Mouse (Mus musculus) adrenal gland, postnatal 4 days (tissue): Measurements from ENCODE around the gene Gm5475. TPM values are rescaled to one million over a fixed set of nuclear protein-coding genes. Genes with fewer than 3 reads are reported as not detected.

Experiments
- DNase-seq, 2 experiments: peaks; one replicate each; pipeline ENCODE4 v3.0.0; 2021 to 2022; ENCODE audit warnings: low spot score in 2 of 2, mixed read lengths in 2 of 2
- total RNA-seq, 2 experiments: library from RNA; stranded (reverse); gene quantifications; 2 replicates each; pipeline ENCODE4 v1.2.3; 2021

The Gm5475 gene
- total RNA-seq, 2 experiments from 2014 or later: 0.23 to 0.59 TPM

- no peak for DNase-seq
Observed at GRCm38 (mm10) chr15:100411731-100412130, 10.2 kb upstream of the Gm5475 start.

GRCm38 (mm10) chr15:100413306-100413705 is 8.6 kb upstream of the Gm5475 start:
- DNase-seq: no peak

- DNase-seq: no peak
Observed at GRCm38 (mm10) chr15:100414011-100414410, 7.9 kb upstream of the Gm5475 start.

- DNase-seq: no peak
Observed at GRCm38 (mm10) chr15:100414942-100415341, 7.0 kb upstream of the Gm5475 start.

GRCm38 (mm10) chr15:100415684-100416083 is 6.3 kb upstream of the Gm5475 start:
- no peak for DNase-seq

GRCm38 (mm10) chr15:100417854-100418450 is 4.0 kb upstream of the Gm5475 start:
- no peak for DNase-seq

GRCm38 (mm10) chr15:100419311-100419710 is 2.6 kb upstream of the Gm5475 start:
- DNase-seq: no peak

- DNase-seq: no peak
Observed at GRCm38 (mm10) chr15:100419901-100420745, 1.8 kb upstream of the Gm5475 start.

GRCm38 (mm10) chr15:100421059-100421757 is 739 bp upstream of the Gm5475 start:
- no peak for DNase-seq

GRCm38 (mm10) chr15:100422476-100422875 is 529 bp downstream of the Gm5475 start:
- no peak for DNase-seq

GRCm38 (mm10) chr15:100422899-100423860 is 1.2 kb downstream of the Gm5475 start:
- DNase-seq: peak; percentile 95 to 96

- DNase-seq: no peak
Observed at GRCm38 (mm10) chr15:100423916-100424315, 2.0 kb downstream of the Gm5475 start.

- DNase-seq: no peak
Observed at GRCm38 (mm10) chr15:100424396-100425122, 2.6 kb downstream of the Gm5475 start, which contains the start of gene Slc11a2. TSS of gene Slc11a2 (minus strand) at chr15:100425072.

GRCm38 (mm10) chr15:100428296-100428905 is 6.5 kb downstream of the Gm5475 start:
- DNase-seq: no peak

- no peak for DNase-seq
Observed at GRCm38 (mm10) chr15:100429959-100430565, 8.1 kb downstream of the Gm5475 start.

GRCm38 (mm10) chr15:100433234-100433633 is 11.3 kb downstream of the Gm5475 start:
- DNase-seq: no peak

- no peak for DNase-seq
Observed at GRCm38 (mm10) chr15:100436112-100436511, 14.2 kb downstream of the Gm5475 start.

- no peak for DNase-seq
Observed at GRCm38 (mm10) chr15:100436518-100436917, 14.6 kb downstream of the Gm5475 start.
